36 mouse cellular contexts compared by ENCODE assay signal in the genomic region with DNA sequence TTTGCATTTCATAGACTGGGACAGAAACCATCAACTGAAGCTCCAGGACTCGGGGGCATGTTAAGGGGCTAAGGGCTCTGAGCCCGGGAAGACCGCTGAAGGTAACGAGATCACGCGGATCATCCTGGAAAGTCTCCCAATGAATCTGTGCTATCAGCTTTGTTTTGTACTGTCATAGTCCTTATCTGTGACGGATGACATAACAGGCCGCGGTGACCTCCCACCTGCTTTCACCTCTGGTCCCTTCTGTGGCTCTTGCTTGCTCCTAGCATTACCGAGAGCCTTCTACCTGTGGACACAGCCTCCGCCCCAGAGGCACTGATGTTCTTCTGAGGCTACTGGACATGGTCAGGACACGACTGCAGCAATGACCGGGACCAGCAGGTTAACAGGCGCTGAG. TPM values are rescaled to one million over a fixed set of nuclear protein-coding genes. Genes with fewer than 3 reads are reported as not detected.
"Had no signal": no experiment of that assay in that cellular context is flagged by ENCODE, and none has a peak within 500 bp of the region (broad histone marks: within the 10 kb centered on the region; RNA-seq: fewer than 3 reads in every experiment).

No protein-coding gene starts in this region.

- H3K36me3 ChIP-seq: hindbrain, embryonic 15.5 days; liver, embryonic 13.5 days had no signal

- H3K4me3 ChIP-seq: heart, adult 2 months; heart, embryonic 13.5 days; heart, embryonic 15.5 days; hindbrain, embryonic 13.5 days; hindbrain, embryonic 15.5 days; kidney, embryonic 15.5 days; limb, embryonic 13.5 days; limb, embryonic 15.5 days; liver, embryonic 13.5 days had no signal

- DNase-seq: gastrocnemius, postnatal 14 days; gastrocnemius, postnatal 36 days; heart, adult 11 months; heart, adult 2 months; heart, postnatal 14 days; heart, postnatal 36 days; kidney, adult 11 months; kidney, adult 2 months; kidney, adult 9 months; kidney, postnatal 14 days; layer of hippocampus, adult 9-11 months; layer of hippocampus, postnatal 36 days; left cerebral cortex, postnatal 4 days; liver, embryonic 13.5 days had no signal

- H3K9ac ChIP-seq: heart, embryonic 13.5 days; heart, embryonic 15.5 days; hindbrain, embryonic 13.5 days; hindbrain, embryonic 15.5 days; kidney, embryonic 15.5 days; limb, embryonic 13.5 days; limb, embryonic 15.5 days; liver, embryonic 13.5 days had no signal

- H3K27me3 ChIP-seq: hindbrain, embryonic 13.5 days; hindbrain, embryonic 15.5 days; kidney, embryonic 15.5 days; limb, embryonic 13.5 days; limb, embryonic 15.5 days had no signal

- ATAC-seq: hindbrain, postnatal 0 days; intestine, embryonic 16.5 days had no signal

- H3K9me3 ChIP-seq: heart, embryonic 13.5 days; heart, embryonic 15.5 days; hindbrain, embryonic 13.5 days; hindbrain, embryonic 15.5 days; kidney, embryonic 15.5 days; limb, embryonic 13.5 days; limb, embryonic 15.5 days; liver, embryonic 13.5 days had no signal

- H3K27ac ChIP-seq: heart, adult 2 months; heart, embryonic 13.5 days; heart, embryonic 15.5 days; hindbrain, embryonic 13.5 days; hindbrain, embryonic 15.5 days; hindbrain, postnatal 0 days; kidney, embryonic 15.5 days; kidney, postnatal 0 days; limb, embryonic 13.5 days; limb, embryonic 15.5 days; liver, embryonic 13.5 days had no signal

- H3K4me2 ChIP-seq: heart, embryonic 11.5 days; heart, embryonic 13.5 days; heart, embryonic 15.5 days; hindbrain, embryonic 13.5 days; hindbrain, embryonic 15.5 days; kidney, embryonic 15.5 days; limb, embryonic 13.5 days; limb, embryonic 15.5 days; liver, embryonic 11.5 days; liver, embryonic 13.5 days had no signal

- H3K4me1 ChIP-seq: heart, embryonic 13.5 days; heart, embryonic 15.5 days; hindbrain, embryonic 15.5 days; kidney, embryonic 15.5 days; limb, embryonic 13.5 days; limb, embryonic 15.5 days; liver, embryonic 13.5 days had no signal

RNA-seq across cellular contexts. Expression of gene Plin1, which starts 3.8 kb away (rescaled TPM):
- total RNA-seq: hematopoietic stem cell, adult 5-6 weeks; left cerebral cortex, adult 18-20 months; left cerebral cortex, postnatal 10 days; left cerebral cortex, postnatal 25 days; left cerebral cortex, postnatal 4 days had no signal
- polyA plus RNA-seq: heart, embryonic 11.5 days; heart, embryonic 13.5 days; heart, embryonic 15.5 days; hindbrain, embryonic 11.5 days; intestine, embryonic 14.5 days; intestine, embryonic 16.5 days; limb, embryonic 11.5 days; limb, embryonic 13.5 days; limb, embryonic 15.5 days; liver, embryonic 11.5 days; liver, embryonic 13.5 days had no signal

RNA-seq across cellular contexts. Expression of gene Wdr93, which starts 6.5 kb away (rescaled TPM):
- total RNA-seq: gastrocnemius, postnatal 14 days; gastrocnemius, postnatal 36 days; hematopoietic stem cell, adult 5-6 weeks had no signal
- polyA plus RNA-seq: heart, postnatal 0 days; limb, embryonic 15.5 days; liver, embryonic 11.5 days had no signal

RNA-seq across cellular contexts. Expression of gene Mesp1, which starts 57.1 kb away (rescaled TPM):
- total RNA-seq: gastrocnemius, adult 8-10 months; gastrocnemius, postnatal 14 days; gastrocnemius, postnatal 36 days; heart, adult 2 months; heart, postnatal 14 days; heart, postnatal 36 days; hematopoietic stem cell, adult 5-6 weeks; layer of hippocampus, adult 8-10 months had no signal
- polyA plus RNA-seq: heart, adult 2 months; heart, embryonic 11.5 days; heart, embryonic 15.5 days; heart, postnatal 0 days; hindbrain, embryonic 11.5 days; hindbrain, embryonic 13.5 days; intestine, embryonic 16.5 days; kidney, adult 2 months; kidney, embryonic 15.5 days; limb, embryonic 11.5 days; limb, embryonic 13.5 days; liver, embryonic 11.5 days; liver, embryonic 13.5 days had no signal
